Mouse (Mus musculus): ENCODE measurements around the gene Dab1. TPM values are rescaled to one million over a fixed set of nuclear protein-coding genes. Genes with fewer than 3 reads are reported as not detected.

Gene Dab1
- polyA plus RNA-seq, 1 experiment from 2014 or later = 0.39 TPM

DNA sequence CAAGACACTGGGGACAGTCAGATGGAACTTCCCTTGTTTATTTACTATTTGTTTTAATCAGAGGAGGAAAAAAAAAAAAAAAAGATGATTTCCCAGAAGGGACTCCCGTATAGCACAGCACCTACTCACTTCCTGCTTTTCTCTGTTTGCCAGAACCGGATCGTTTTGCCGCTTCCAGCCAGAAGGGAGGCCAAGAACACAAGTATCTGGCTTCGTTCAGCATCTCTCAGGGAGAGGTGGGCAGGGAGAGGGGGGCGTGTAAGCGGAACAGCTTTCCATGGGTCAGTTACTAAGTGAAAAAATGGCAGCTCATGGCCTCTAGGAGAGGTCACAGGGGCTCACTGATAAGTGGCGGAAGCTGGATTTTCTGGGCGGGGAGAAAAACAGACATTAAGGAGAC lies 836.0 kb downstream of the Dab1 start:
- DNase-seq (ENCODE audit: low spot score) = no peak

DNA sequence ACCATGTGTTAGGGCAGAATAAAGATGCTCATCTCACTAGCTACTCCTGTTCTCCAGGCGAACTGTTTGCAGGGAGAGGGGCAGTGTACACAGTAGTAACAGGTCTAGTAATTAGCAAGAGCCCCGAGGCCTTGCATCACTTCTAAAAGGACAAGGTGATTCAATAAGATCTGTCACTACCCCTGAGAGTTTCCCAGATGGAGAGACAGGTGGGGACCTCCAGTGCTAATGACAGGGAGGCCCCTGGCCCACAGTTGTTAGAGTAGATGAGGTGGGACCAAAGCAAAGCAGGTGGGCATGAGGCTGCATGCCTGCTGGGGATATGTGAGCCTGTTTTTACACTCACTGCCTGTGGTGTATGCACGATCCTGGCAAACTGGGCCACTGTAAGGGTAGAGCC lies 836.6 kb downstream of the Dab1 start:
- H3K27ac ChIP-seq (ENCODE audit: low read length) = no peak overlapping the region
- no peak for DNase-seq (ENCODE audit: low spot score)
- no peaks in the 10 kb centered on the region for H3K9me3 ChIP-seq (ENCODE audit: low read length)
- H3K4me1 ChIP-seq (ENCODE audit: insufficient read depth, low read depth, low read length) = no peaks in the 10 kb centered on the region
- H3K27me3 ChIP-seq (replicated peaks; ENCODE audit: insufficient read depth, low read length) = no peaks in the 10 kb centered on the region
- ATAC-seq = no peak
- H3K36me3 ChIP-seq (ENCODE audit: insufficient read depth, low read length) = no peaks in the 10 kb centered on the region
- no peak overlapping the region for H3K9ac ChIP-seq (replicated peaks; ENCODE audit: low read depth)
- no peak for TF ChIP-seq CTCF (IDR thresholded peaks at IDR 0.05)
- no peak for TF ChIP-seq EP300 (IDR thresholded peaks at IDR 0.05)
- no peak overlapping the region for H3K4me2 ChIP-seq (replicated peaks; ENCODE audit: low read depth, low read length)
- WGBS = 78% methylated on average over 3 of the region's 3 CpGs
- H3K4me3 ChIP-seq (ENCODE audit: low read depth, low read length) = no peak overlapping the region

More for the DNA sequence above, 836.0 kb downstream of the Dab1 start:
- Histone ChIP-seq H3K9ac (replicated peaks; ENCODE audit: low read depth) (no peak overlapping the region), H3K36me3 (ENCODE audit: insufficient read depth, low read length) (no peaks in the 10 kb centered on the region), H3K27ac (ENCODE audit: low read length) (no peak overlapping the region), H3K4me2 (replicated peaks; ENCODE audit: low read depth, low read length) (no peak overlapping the region), H3K4me1 (ENCODE audit: insufficient read depth, low read depth, low read length) (no peaks in the 10 kb centered on the region), H3K9me3 (ENCODE audit: low read length) (no peaks in the 10 kb centered on the region), H3K27me3 (replicated peaks; ENCODE audit: insufficient read depth, low read length) (no peaks in the 10 kb centered on the region), H3K4me3 (ENCODE audit: low read depth, low read length) (no peak overlapping the region)
- TF ChIP-seq EP300 (IDR thresholded peaks at IDR 0.05) (no peak), CTCF (IDR thresholded peaks at IDR 0.05) (no peak)
- 27% methylated on average over 9 of the region's 9 CpGs for WGBS
- no peak for ATAC-seq

GRCm38 (mm10) chr4:104456173-104456873 lies 837.2 kb downstream of the Dab1 start:
- no peak for TF ChIP-seq EP300 (IDR thresholded peaks at IDR 0.05)
- no peak for TF ChIP-seq CTCF (IDR thresholded peaks at IDR 0.05)
- H3K27me3 ChIP-seq (replicated peaks; ENCODE audit: insufficient read depth, low read length) = no peaks in the 10 kb centered on the region
- ATAC-seq (no peak), DNase-seq (ENCODE audit: low spot score) (no peak)
- no peaks in the 10 kb centered on the region for H3K4me1 ChIP-seq (ENCODE audit: insufficient read depth, low read depth, low read length)
- H3K4me3 ChIP-seq (ENCODE audit: low read depth, low read length) = no peak overlapping the region
- no peaks in the 10 kb centered on the region for H3K36me3 ChIP-seq (ENCODE audit: insufficient read depth, low read length)
- H3K4me2 ChIP-seq (replicated peaks; ENCODE audit: low read depth, low read length) = no peak overlapping the region
- no peak overlapping the region for H3K27ac ChIP-seq (ENCODE audit: low read length)
- no peak overlapping the region for H3K9ac ChIP-seq (replicated peaks; ENCODE audit: low read depth)
- WGBS = 74% methylated on average over 7 of the region's 7 CpGs
- H3K9me3 ChIP-seq (ENCODE audit: low read length) = no peaks in the 10 kb centered on the region

- Histone ChIP-seq H3K27me3 (replicated peaks; ENCODE audit: insufficient read depth, low read length) (no peaks in the 10 kb centered on the region), H3K4me3 (ENCODE audit: low read depth, low read length) (no peak overlapping the region), H3K36me3 (ENCODE audit: insufficient read depth, low read length) (no peaks in the 10 kb centered on the region), H3K9ac (replicated peaks; ENCODE audit: low read depth) (no peak overlapping the region), H3K4me2 (replicated peaks; ENCODE audit: low read depth, low read length) (no peak overlapping the region), H3K27ac (ENCODE audit: low read length) (no peak overlapping the region), H3K9me3 (ENCODE audit: low read length) (no peaks in the 10 kb centered on the region), H3K4me1 (ENCODE audit: insufficient read depth, low read depth, low read length) (no peaks in the 10 kb centered on the region)
- no peak for ATAC-seq
- no peak for DNase-seq (ENCODE audit: low spot score)
- TF ChIP-seq CTCF (IDR thresholded peaks at IDR 0.05) (no peak), EP300 (IDR thresholded peaks at IDR 0.05) (no peak)
- WGBS = 40% methylated on average over 5 of the region's 5 CpGs
Observed at GRCm38 (mm10) chr4:104458726-104459125, 839.6 kb downstream of the Dab1 start.

GRCm38 (mm10) chr4:104461106-104462011 lies 842.2 kb downstream of the Dab1 start:
- DNase-seq (ENCODE audit: low spot score) (no peak), ATAC-seq (no peak)
- no peak overlapping the region for H3K27ac ChIP-seq (ENCODE audit: low read length)
- no peak for TF ChIP-seq CTCF (IDR thresholded peaks at IDR 0.05)
- TF ChIP-seq EP300 (IDR thresholded peaks at IDR 0.05) = no peak
- no peak overlapping the region for H3K4me2 ChIP-seq (replicated peaks; ENCODE audit: low read depth, low read length)
- H3K36me3 ChIP-seq (ENCODE audit: insufficient read depth, low read length) = no peaks in the 10 kb centered on the region
- H3K9ac ChIP-seq (replicated peaks; ENCODE audit: low read depth) = no peak overlapping the region
- no peaks in the 10 kb centered on the region for H3K27me3 ChIP-seq (replicated peaks; ENCODE audit: insufficient read depth, low read length)
- 87% methylated on average over 12 of the region's 12 CpGs for WGBS
- H3K4me3 ChIP-seq (ENCODE audit: low read depth, low read length) = no peak overlapping the region
- no peaks in the 10 kb centered on the region for H3K4me1 ChIP-seq (ENCODE audit: insufficient read depth, low read depth, low read length)
- H3K9me3 ChIP-seq (ENCODE audit: low read length) = no peaks in the 10 kb centered on the region

GRCm38 (mm10) chr4:104462932-104463780 lies 844.0 kb downstream of the Dab1 start:
- DNase-seq (ENCODE audit: low spot score) (no peak), ATAC-seq (no peak)
- Histone ChIP-seq H3K9ac (replicated peaks; ENCODE audit: low read depth) (no peak overlapping the region), H3K4me2 (replicated peaks; ENCODE audit: low read depth, low read length) (no peak overlapping the region), H3K9me3 (ENCODE audit: low read length) (no peaks in the 10 kb centered on the region), H3K27ac (ENCODE audit: low read length) (no peak overlapping the region), H3K4me3 (ENCODE audit: low read depth, low read length) (no peak overlapping the region), H3K4me1 (ENCODE audit: insufficient read depth, low read depth, low read length) (no peaks in the 10 kb centered on the region), H3K27me3 (replicated peaks; ENCODE audit: insufficient read depth, low read length) (no peaks in the 10 kb centered on the region), H3K36me3 (ENCODE audit: insufficient read depth, low read length) (no peaks in the 10 kb centered on the region)
- WGBS = 49% methylated on average over 11 of the region's 11 CpGs
- TF ChIP-seq CTCF (IDR thresholded peaks at IDR 0.05) (no peak), EP300 (IDR thresholded peaks at IDR 0.05) (no peak)
